Mouse (Mus musculus) left cerebral cortex, adult 2 months (tissue): ENCODE data around the gene Rd3. TPM values are rescaled to one million over a fixed set of nuclear protein-coding genes. Genes with fewer than 3 reads are reported as not detected.

Source experiments
- DNase-seq, 2 experiments: peaks; one replicate each; pipeline ENCODE4 v3.0.0; 2021 to 2022; ENCODE audit warnings: low spot score in 2 of 2, mixed read lengths in 1 of 2; ENCODE audit errors: extremely low spot score in 1 of 2
- H3K27ac ChIP-seq: fragments of 200-600 bp; 2 replicates; pipeline ENCODE4 v1.8.1; 2022
- H3K4me3 ChIP-seq: fragments of 200-600 bp; 2 replicates; pipeline ENCODE4 v1.8.1; 2022
- CTCF ChIP-seq: fragments of 200-600 bp; IDR thresholded peaks from 2 replicates; pipeline ENCODE4 v1.8.1; 2022; ENCODE audit warnings: antibody characterized with exemption, mild to moderate bottlenecking, moderate library complexity
- intact Hi-C: fragments of 180-260 bp; cut with DNase I; formaldehyde crosslinking; loops from one replicate; pipeline ENCODE4 v1.15.1; 2025
- microRNA-seq, 2 experiments: library from miRNA; unstranded; fragments of <30 nt; microRNA quantifications; one replicate each; pipeline ENCODE4 v1.2.0; 2021
- total RNA-seq, 2 experiments: library from RNA; stranded (reverse); gene quantifications; 2 replicates each; pipeline ENCODE4 v1.2.3; 2021

The Rd3 gene
- total RNA-seq, 2 experiments from 2014 or later: 0.18 to 0.21 TPM

DNA sequence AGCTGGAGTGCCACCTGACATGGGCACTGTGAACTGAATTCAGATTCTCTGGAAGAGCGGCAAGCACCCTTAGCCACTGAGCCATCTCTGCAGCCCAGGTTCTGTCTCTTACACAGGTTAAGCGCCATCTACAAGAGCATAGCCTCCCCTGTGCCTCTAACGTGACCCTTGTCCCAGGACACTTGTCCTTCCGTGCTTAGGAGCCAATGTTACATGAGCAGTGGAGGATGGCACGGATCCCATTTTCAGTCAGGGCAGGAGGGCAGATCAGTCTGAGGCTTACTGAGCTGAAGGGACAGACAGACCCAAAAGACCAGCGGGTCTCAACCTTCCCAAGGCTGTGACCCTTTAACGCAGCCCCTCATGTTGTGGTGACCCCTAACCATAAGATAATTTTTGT, 18.7 kb downstream of the Rd3 start:
- Histone ChIP-seq H3K4me3 (no peak overlapping the region), H3K27ac (no peak overlapping the region)
- no peak for TF ChIP-seq CTCF
- no peak for DNase-seq
- intact Hi-C loops: no loop called here

DNA sequence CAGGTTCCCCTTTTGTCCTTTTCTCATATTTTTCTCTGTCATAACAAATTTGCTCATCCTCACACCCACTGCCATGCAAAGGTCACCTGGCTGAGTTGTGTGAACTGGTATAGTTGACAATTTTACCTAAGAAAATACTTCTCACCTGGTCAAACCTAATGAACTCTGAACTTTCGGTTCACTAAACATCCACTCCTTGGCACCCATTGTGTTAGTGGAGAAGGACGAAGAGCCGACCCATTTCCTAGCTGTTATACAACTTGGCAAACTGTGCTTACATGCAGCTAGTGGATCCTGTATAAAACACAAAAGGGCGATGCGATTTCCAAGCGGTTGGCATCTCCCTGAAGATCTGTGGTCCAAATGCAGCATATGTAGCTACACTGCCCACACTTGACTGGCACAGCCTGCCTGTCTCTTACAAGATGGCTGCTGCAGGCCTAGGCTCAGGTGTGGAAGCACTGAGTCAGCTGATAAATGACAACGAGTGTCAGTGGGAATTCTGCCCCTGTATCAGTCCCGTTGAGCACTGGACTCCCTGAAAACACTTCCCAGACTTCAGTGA, 19.5 kb downstream of the Rd3 start:
- H3K4me3 ChIP-seq: no peak overlapping the region
- no peak for TF ChIP-seq CTCF
- no peak overlapping the region for H3K27ac ChIP-seq
- intact Hi-C loops: no loop called here
- no peak for DNase-seq

DNA sequence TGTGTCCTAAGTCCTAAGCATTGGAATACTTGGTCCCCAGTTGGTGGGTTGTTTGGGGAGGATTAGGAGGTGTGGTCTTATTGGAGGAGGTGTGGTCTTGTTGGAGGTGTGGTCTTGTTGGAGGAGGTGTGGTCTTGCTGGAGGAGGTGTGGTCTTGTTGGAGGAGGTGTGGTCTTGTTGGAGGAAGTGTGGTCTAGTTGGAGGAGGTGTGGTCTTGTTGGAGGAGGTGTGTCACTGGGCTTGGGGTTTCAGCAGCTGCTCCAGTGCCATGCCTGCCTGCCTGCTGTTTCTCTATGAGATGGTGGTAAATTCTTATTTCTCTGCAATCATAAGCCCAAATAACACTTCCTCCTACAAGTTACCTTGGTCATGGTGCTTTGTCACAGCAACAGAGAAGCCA, 21.9 kb downstream of the Rd3 start:
- no peak for TF ChIP-seq CTCF
- no peak overlapping the region for H3K4me3 ChIP-seq
- intact Hi-C loops: no loop called here
- no peak overlapping the region for H3K27ac ChIP-seq
- no peak for DNase-seq

Small RNA genes within 50 kb of the gene (microRNA-seq; reads per million reads assigned to microRNA genes)
- gene Mir3473c: 0 reads per million in 2 experiments

Other genes with a start within 250 kb of the Rd3 start
- gene Nek2, start 155.9 kb upstream of the Rd3 start, total RNA-seq: 1 to 10 TPM; 1.2 to 1.3 TPM
- 10 to 100 TPM; 33.3 to 36.3 TPM for gene Slc30a1, start 70.6 kb upstream of the Rd3 start, total RNA-seq
- gene Traf5, start 115.2 kb downstream of the Rd3 start, total RNA-seq: 1 to 10 TPM; 4.5 to 7.6 TPM
- 10 to 100 TPM; 31.8 to 37.4 TPM for gene Rcor3, start 160.7 kb downstream of the Rd3 start, total RNA-seq
- gene Kcnh1, start 213.4 kb downstream of the Rd3 start, total RNA-seq: 10 to 100 TPM; 71.9 to 76.4 TPM